Mouse (Mus musculus): ENCODE results near the gene Nos1ap. TPM values are rescaled to one million over a fixed set of nuclear protein-coding genes. Genes with fewer than 3 reads are reported as not detected.
A peak's percentile ranks its signal among the peaks of the same experiment; 100 is the strongest.

Gene Nos1ap
- polyA plus RNA-seq, 1 experiment from 2014 or later: 6.8 TPM

DNA sequence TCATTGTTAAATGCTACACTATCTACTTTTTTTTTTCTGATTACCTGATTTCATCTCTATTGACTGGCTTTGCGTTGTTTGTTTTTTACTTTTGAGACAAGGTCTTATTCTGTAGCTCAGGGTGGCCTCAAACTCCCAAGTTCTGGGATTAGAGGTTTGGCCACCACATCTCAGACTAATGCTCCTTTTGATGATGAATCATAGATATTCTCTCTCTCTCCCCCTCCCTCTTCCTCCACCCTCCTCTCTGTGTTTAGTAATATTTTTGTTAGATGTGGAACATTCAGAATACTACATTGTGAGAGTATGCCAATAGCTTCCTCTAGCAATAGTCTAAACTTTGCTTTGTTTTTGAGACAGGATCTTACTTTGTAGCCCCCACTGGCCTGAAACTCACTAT, 33.8 kb upstream of the Nos1ap start:
- no peak overlapping the region for H3K4me3 ChIP-seq (ENCODE audit: low read depth, low read length)
- no peaks in the 10 kb centered on the region for H3K9me3 ChIP-seq (ENCODE audit: control insufficient read depth, low read length)
- no peak for TF ChIP-seq CTCF (IDR thresholded peaks at IDR 0.05; ENCODE audit: low read depth)
- TF ChIP-seq EP300 (optimal IDR thresholded peaks at IDR 0.05): no peak
- H3K9ac ChIP-seq (ENCODE audit: low read length): no peak overlapping the region
- H3K27ac ChIP-seq (replicated peaks): no peak overlapping the region
- no peaks in the 10 kb centered on the region for H3K27me3 ChIP-seq (ENCODE audit: control insufficient read depth, insufficient read depth, low read length)
- no peaks in the 10 kb centered on the region for H3K4me1 ChIP-seq (replicated peaks; ENCODE audit: control insufficient read depth, insufficient read depth)
- DNase-seq (ENCODE audit: low spot score): no peak
- no peak for ATAC-seq (ENCODE audit: low FRiP score, low TSS enrichment)
- 94% methylated on average over 1 of the region's 1 CpGs for WGBS
- H3K4me2 ChIP-seq (replicated peaks; ENCODE audit: low read depth): no peak overlapping the region
- H3K36me3 ChIP-seq (ENCODE audit: control insufficient read depth, insufficient read depth, low read length): no peaks in the 10 kb centered on the region

DNA sequence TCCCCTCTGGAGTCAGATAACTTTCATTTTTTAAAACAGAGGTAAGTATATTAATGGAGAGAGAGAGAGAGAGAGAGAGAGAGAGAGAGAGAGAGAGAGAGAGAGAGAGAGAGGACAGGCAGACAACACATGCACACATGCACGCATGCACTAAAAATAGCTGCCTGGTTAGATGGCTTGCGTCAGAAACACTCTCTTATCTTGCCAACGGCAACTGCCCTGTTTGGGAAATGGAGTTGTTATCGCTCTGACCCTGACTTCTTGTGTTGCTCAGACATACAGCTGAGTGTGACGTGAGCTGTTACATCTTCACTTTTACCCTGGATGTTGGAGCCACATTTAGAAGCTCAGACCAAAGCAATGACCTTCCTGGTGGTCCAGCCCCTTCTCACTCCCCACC, 33.3 kb upstream of the Nos1ap start:
- no peak for TF ChIP-seq CTCF (IDR thresholded peaks at IDR 0.05; ENCODE audit: low read depth)
- TF ChIP-seq EP300 (optimal IDR thresholded peaks at IDR 0.05): no peak
- Histone ChIP-seq H3K4me1 (replicated peaks; ENCODE audit: control insufficient read depth, insufficient read depth) (no peaks in the 10 kb centered on the region), H3K27ac (replicated peaks) (no peak overlapping the region), H3K4me3 (ENCODE audit: low read depth, low read length) (no peak overlapping the region), H3K36me3 (ENCODE audit: control insufficient read depth, insufficient read depth, low read length) (no peaks in the 10 kb centered on the region), H3K27me3 (ENCODE audit: control insufficient read depth, insufficient read depth, low read length) (no peaks in the 10 kb centered on the region), H3K9ac (ENCODE audit: low read length) (no peak overlapping the region), H3K9me3 (ENCODE audit: control insufficient read depth, low read length) (no peaks in the 10 kb centered on the region), H3K4me2 (replicated peaks; ENCODE audit: low read depth) (no peak overlapping the region)
- DNase-seq (ENCODE audit: low spot score) (no peak), ATAC-seq (ENCODE audit: low FRiP score, low TSS enrichment) (peak; percentile 68)
- WGBS: 43% methylated on average over 5 of the region's 5 CpGs

- WGBS: 81% methylated on average over 2 of the region's 2 CpGs
- Histone ChIP-seq H3K9me3 (ENCODE audit: control insufficient read depth, low read length) (no peaks in the 10 kb centered on the region), H3K4me2 (replicated peaks; ENCODE audit: low read depth) (no peak overlapping the region), H3K9ac (ENCODE audit: low read length) (no peak overlapping the region), H3K27ac (replicated peaks) (no peak overlapping the region), H3K36me3 (ENCODE audit: control insufficient read depth, insufficient read depth, low read length) (no peaks in the 10 kb centered on the region), H3K4me3 (ENCODE audit: low read depth, low read length) (no peak overlapping the region), H3K27me3 (ENCODE audit: control insufficient read depth, insufficient read depth, low read length) (no peaks in the 10 kb centered on the region), H3K4me1 (replicated peaks; ENCODE audit: control insufficient read depth, insufficient read depth) (no peaks in the 10 kb centered on the region)
- no peak for DNase-seq (ENCODE audit: low spot score)
- TF ChIP-seq CTCF (IDR thresholded peaks at IDR 0.05; ENCODE audit: low read depth) (no peak), EP300 (optimal IDR thresholded peaks at IDR 0.05) (no peak)
- no peak for ATAC-seq (ENCODE audit: low FRiP score, low TSS enrichment)
Measured at GRCm38 (mm10) chr1:170619686-170620374, 30.2 kb upstream of the Nos1ap start.

- ATAC-seq (ENCODE audit: low FRiP score, low TSS enrichment) (peak; percentile 83), DNase-seq (ENCODE audit: low spot score) (peak; percentile 76)
- H3K9me3 ChIP-seq (ENCODE audit: control insufficient read depth, low read length): no peaks in the 10 kb centered on the region
- H3K27me3 ChIP-seq (ENCODE audit: control insufficient read depth, insufficient read depth, low read length): no peaks in the 10 kb centered on the region
- 54% methylated on average over 18 of the region's 18 CpGs for WGBS
- H3K4me2 ChIP-seq (replicated peaks; ENCODE audit: low read depth): no peak overlapping the region
- H3K36me3 ChIP-seq (ENCODE audit: control insufficient read depth, insufficient read depth, low read length): no peaks in the 10 kb centered on the region
- H3K27ac ChIP-seq (replicated peaks): no peak overlapping the region
- no peaks in the 10 kb centered on the region for H3K4me1 ChIP-seq (replicated peaks; ENCODE audit: control insufficient read depth, insufficient read depth)
- TF ChIP-seq CTCF (IDR thresholded peaks at IDR 0.05; ENCODE audit: low read depth): peak; percentile 98
- no peak for TF ChIP-seq EP300 (optimal IDR thresholded peaks at IDR 0.05)
- no peak overlapping the region for H3K9ac ChIP-seq (ENCODE audit: low read length)
- H3K4me3 ChIP-seq (ENCODE audit: low read depth, low read length): no peak overlapping the region
Measured at GRCm38 (mm10) chr1:170612968-170613872, 23.6 kb upstream of the Nos1ap start.

GRCm38 (mm10) chr1:170611631-170612030, 22.0 kb upstream of the Nos1ap start:
- Histone ChIP-seq H3K36me3 (ENCODE audit: control insufficient read depth, insufficient read depth, low read length) (no peaks in the 10 kb centered on the region), H3K9me3 (ENCODE audit: control insufficient read depth, low read length) (no peaks in the 10 kb centered on the region), H3K4me3 (ENCODE audit: low read depth, low read length) (no peak overlapping the region), H3K4me2 (replicated peaks; ENCODE audit: low read depth) (no peak overlapping the region), H3K27ac (replicated peaks) (no peak overlapping the region), H3K9ac (ENCODE audit: low read length) (no peak overlapping the region), H3K4me1 (replicated peaks; ENCODE audit: control insufficient read depth, insufficient read depth) (no peaks in the 10 kb centered on the region), H3K27me3 (ENCODE audit: control insufficient read depth, insufficient read depth, low read length) (no peaks in the 10 kb centered on the region)
- TF ChIP-seq EP300 (optimal IDR thresholded peaks at IDR 0.05) (no peak), CTCF (IDR thresholded peaks at IDR 0.05; ENCODE audit: low read depth) (no peak)
- no peak for DNase-seq (ENCODE audit: low spot score)
- ATAC-seq (ENCODE audit: low FRiP score, low TSS enrichment): no peak
- 90% methylated on average over 3 of the region's 3 CpGs for WGBS

DNA sequence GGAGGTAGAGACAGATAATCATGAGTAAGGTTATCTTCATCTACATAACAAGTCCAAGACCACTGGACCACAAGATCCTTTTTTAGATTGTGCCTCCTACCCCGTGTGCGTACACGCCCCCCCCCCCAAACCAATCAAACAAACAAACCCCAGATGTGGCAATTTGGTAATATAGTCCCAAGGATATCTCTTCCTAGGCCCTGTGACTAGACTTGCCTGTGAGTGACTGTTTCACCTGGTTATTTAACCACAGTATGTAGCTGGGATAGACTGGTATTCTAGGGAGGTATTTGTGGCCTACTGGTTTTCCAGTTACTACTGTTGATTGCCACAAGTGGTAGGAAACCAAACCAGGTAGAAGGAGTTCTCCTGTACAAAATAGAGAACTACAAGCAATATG, 21.0 kb upstream of the Nos1ap start:
- Histone ChIP-seq H3K27ac (replicated peaks) (no peak overlapping the region), H3K4me1 (replicated peaks; ENCODE audit: control insufficient read depth, insufficient read depth) (no peaks in the 10 kb centered on the region), H3K36me3 (ENCODE audit: control insufficient read depth, insufficient read depth, low read length) (no peaks in the 10 kb centered on the region), H3K4me3 (ENCODE audit: low read depth, low read length) (no peak overlapping the region), H3K9ac (ENCODE audit: low read length) (no peak overlapping the region), H3K27me3 (ENCODE audit: control insufficient read depth, insufficient read depth, low read length) (no peaks in the 10 kb centered on the region), H3K9me3 (ENCODE audit: control insufficient read depth, low read length) (no peaks in the 10 kb centered on the region), H3K4me2 (replicated peaks; ENCODE audit: low read depth) (no peak overlapping the region)
- DNase-seq (ENCODE audit: low spot score) (no peak), ATAC-seq (ENCODE audit: low FRiP score, low TSS enrichment) (no peak)
- WGBS: 90% methylated on average over 3 of the region's 3 CpGs
- TF ChIP-seq CTCF (IDR thresholded peaks at IDR 0.05; ENCODE audit: low read depth): no peak
- no peak for TF ChIP-seq EP300 (optimal IDR thresholded peaks at IDR 0.05)
